Mouse (Mus musculus): ENCODE measurements around the gene Prickle3.

Gene Prickle3

GRCm38 (mm10) chrX:7657221-7657639 lies at the start of gene Prickle3:
Gene Prickle3, plus strand, starts transcription at chrX:7657260.
- no peak for DNase-seq (ENCODE audit: low spot score in 2 of 2)

GRCm38 (mm10) chrX:7610035-7610434 lies 47.0 kb upstream of the Prickle3 start:
- DNase-seq (ENCODE audit: low spot score in 2 of 2), result peak; percentile 37 to 43

- peak; percentile 36 to 47 for DNase-seq (ENCODE audit: low spot score in 2 of 2)
These were observed 46.4 kb upstream of the Prickle3 start for GRCm38 (mm10) chrX:7610536-7611258.

- DNase-seq (ENCODE audit: low spot score in 2 of 2), result no peak
These were observed 39.0 kb upstream of the Prickle3 start for GRCm38 (mm10) chrX:7617889-7618551.

- no peak for DNase-seq (ENCODE audit: low spot score in 2 of 2)
These were observed 24.5 kb upstream of the Prickle3 start for GRCm38 (mm10) chrX:7632560-7632959.

GRCm38 (mm10) chrX:7635101-7635500 lies 22.0 kb upstream of the Prickle3 start:
- DNase-seq (ENCODE audit: low spot score in 2 of 2), result peak; percentile 45 to 72

- peak; percentile 91 for DNase-seq (ENCODE audit: low spot score in 2 of 2)
These were observed 18.5 kb upstream of the Prickle3 start, which contains the start of gene Syp for GRCm38 (mm10) chrX:7638401-7639091. Gene Syp, plus strand, starts transcription at chrX:7638471.

- DNase-seq (ENCODE audit: low spot score in 2 of 2), result peak in 1 of 2 experiments; percentile 49
These were observed 17.3 kb upstream of the Prickle3 start for GRCm38 (mm10) chrX:7639536-7640325.

- DNase-seq (ENCODE audit: low spot score in 2 of 2), result no peak
These were observed 16.3 kb upstream of the Prickle3 start for GRCm38 (mm10) chrX:7640785-7641184.

GRCm38 (mm10) chrX:7645349-7645748 lies 11.7 kb upstream of the Prickle3 start:
- DNase-seq (ENCODE audit: low spot score in 2 of 2), result peak; percentile 82

GRCm38 (mm10) chrX:7648671-7649304 lies 8.3 kb upstream of the Prickle3 start:
- DNase-seq (ENCODE audit: low spot score in 2 of 2), result peak; percentile 79 to 83

GRCm38 (mm10) chrX:7658031-7658784 lies 1.1 kb downstream of the Prickle3 start:
- peak in 1 of 2 experiments; percentile 19 for DNase-seq (ENCODE audit: low spot score in 2 of 2)

- DNase-seq (ENCODE audit: low spot score in 2 of 2), result peak in 1 of 2 experiments; percentile 7
These were observed 1.9 kb downstream of the Prickle3 start for GRCm38 (mm10) chrX:7658785-7659589.

GRCm38 (mm10) chrX:7661086-7661485 lies 4.0 kb downstream of the Prickle3 start:
- DNase-seq (ENCODE audit: low spot score in 2 of 2), result no peak

- DNase-seq (ENCODE audit: low spot score in 2 of 2), result no peak
These were observed 5.9 kb downstream of the Prickle3 start for GRCm38 (mm10) chrX:7662936-7663335.

GRCm38 (mm10) chrX:7664791-7665190 lies 7.7 kb downstream of the Prickle3 start:
- no peak for DNase-seq (ENCODE audit: low spot score in 2 of 2)

- no peak for DNase-seq (ENCODE audit: low spot score in 2 of 2)
These were observed 8.9 kb downstream of the Prickle3 start for GRCm38 (mm10) chrX:7665739-7666502.

- peak; percentile 60 to 62 for DNase-seq (ENCODE audit: low spot score in 2 of 2)
These were observed 13.4 kb downstream of the Prickle3 start for GRCm38 (mm10) chrX:7670390-7670881.
